ENCODE assay signal across 13 mouse cellular contexts in the genomic region with DNA sequence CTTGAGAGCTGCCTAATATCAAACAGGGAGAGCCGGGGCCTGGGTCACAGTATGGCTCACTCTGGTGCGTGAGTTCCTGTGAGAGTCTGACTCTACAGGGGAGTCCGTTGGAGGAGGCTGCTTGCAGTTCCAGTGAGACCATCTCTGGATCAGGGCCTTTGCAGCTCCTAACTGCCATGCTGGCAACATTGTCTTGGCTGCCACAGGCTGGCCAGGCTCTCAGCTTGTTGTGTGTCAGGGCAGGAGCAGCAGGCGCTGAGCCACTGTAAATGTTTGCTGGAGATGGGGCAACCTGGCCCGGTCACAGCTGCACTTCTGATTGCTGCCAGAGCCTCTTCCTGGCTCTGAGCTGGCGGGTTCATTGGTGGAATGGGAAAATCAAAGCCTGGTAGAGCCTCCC.
DNase-seq lines count a peak whose midpoint lies in the region; ATAC-seq and TF ChIP-seq lines count a peak whose summit lies in the region.
"Had no signal": no experiment of that assay in that cellular context is flagged by ENCODE, and none has a peak within 500 bp of the region (broad histone marks: within the 10 kb centered on the region; RNA-seq: fewer than 3 reads in every experiment).

No protein-coding gene starts in this region.

- H3K27me3 ChIP-seq in liver, postnatal 0 days (ENCODE audit: insufficient read depth, low read length) = no peaks in the 10 kb centered on the region
- no peaks in the 10 kb centered on the region for H3K27me3 ChIP-seq in liver, embryonic 12.5 days (replicated peaks)
- H3K27me3 ChIP-seq: midbrain, embryonic 13.5 days had no signal

- no peaks in the 10 kb centered on the region for H3K9me3 ChIP-seq in liver, postnatal 0 days (ENCODE audit: low read length)
- no peaks in the 10 kb centered on the region; the same call in 1 of the 2 replicates for H3K9me3 ChIP-seq in liver, embryonic 12.5 days (replicated peaks)
- H3K9me3 ChIP-seq: midbrain, embryonic 13.5 days had no signal

- no peak for DNase-seq in cerebellum, adult 8-10 months
- DNase-seq in liver, postnatal 0 days = peak; percentile 31
- peak; percentile 78 for DNase-seq in gastrocnemius, adult 2 months
- peak; percentile 8 for DNase-seq in lung, postnatal 14 days
- DNase-seq in heart, adult 8-10 months (ENCODE audit: low spot score) = no peak
- no peak for DNase-seq in right cerebral cortex, postnatal 25 days
- DNase-seq: B cell, adult 2 months; liver; retina, postnatal 1 day had no signal

- no peak overlapping the region for H3K4me3 ChIP-seq in liver, postnatal 0 days (ENCODE audit: low read depth, low read length)
- no peak overlapping the region for H3K4me3 ChIP-seq in liver, embryonic 12.5 days
- H3K4me3 ChIP-seq in gastrocnemius, adult 2 months = no peak overlapping the region
- H3K4me3 ChIP-seq: erythroblast, embryonic 14.5 days; midbrain, embryonic 13.5 days had no signal

- intact Hi-C loops in gastrocnemius, adult 2 months (cut with DNase I) = no loop called here

- 65% methylated on average over 6 of the region's 6 CpGs for WGBS in liver, postnatal 0 days (ENCODE audit: insufficient replicate concordance)
- 61% methylated on average over 6 of the region's 6 CpGs for WGBS in liver, embryonic 12.5 days (ENCODE audit: insufficient replicate concordance)

- H3K4me2 ChIP-seq in liver, postnatal 0 days (ENCODE audit: low read depth, low read length) = no peak overlapping the region
- no peak overlapping the region for H3K4me2 ChIP-seq in liver, embryonic 12.5 days
- H3K4me2 ChIP-seq: midbrain, embryonic 13.5 days had no signal

- ATAC-seq in cerebellum, adult (ENCODE audit: insufficient number of reproducible peaks, low FRiP score, low TSS enrichment) = 0 out of 2 replicates have a peak, but pooled peaks have one; percentile 20
- ATAC-seq in liver, postnatal 0 days = peak; percentile 73
- no peak for ATAC-seq in liver, embryonic 12.5 days
- ATAC-seq: midbrain, embryonic 13.5 days had no signal

- no peaks in the 10 kb centered on the region for H3K36me3 ChIP-seq in liver, postnatal 0 days (replicated peaks; ENCODE audit: insufficient read depth, low read length)
- H3K36me3 ChIP-seq in liver, embryonic 12.5 days = no peaks in the 10 kb centered on the region
- H3K36me3 ChIP-seq: midbrain, embryonic 13.5 days had no signal

- no peak overlapping the region for H3K27ac ChIP-seq in liver, postnatal 0 days (ENCODE audit: low read depth)
- H3K27ac ChIP-seq in liver, embryonic 12.5 days = no peak overlapping the region
- peak overlapping the region; percentile 62 for H3K27ac ChIP-seq in gastrocnemius, adult 2 months
- H3K27ac ChIP-seq: midbrain, embryonic 13.5 days had no signal

- no peak for TF ChIP-seq CTCF in liver, postnatal 0 days (IDR thresholded peaks at IDR 0.05; ENCODE audit: low read depth)
- TF ChIP-seq CTCF in gastrocnemius, adult 2 months (IDR thresholded peaks at IDR 0.05) = no peak

- no peak for TF ChIP-seq EP300 in liver, postnatal 0 days (IDR thresholded peaks at IDR 0.05; ENCODE audit: low read depth)

- H3K4me1 ChIP-seq in liver, postnatal 0 days (ENCODE audit: insufficient read depth) = no peaks in the 10 kb centered on the region
- H3K4me1 ChIP-seq in liver, embryonic 12.5 days = no peaks in the 10 kb centered on the region
- H3K4me1 ChIP-seq: midbrain, embryonic 13.5 days had no signal

- no peak overlapping the region for H3K9ac ChIP-seq in liver, postnatal 0 days (replicated peaks)
- H3K9ac ChIP-seq in liver, embryonic 12.5 days = no peak overlapping the region
- H3K9ac ChIP-seq: midbrain, embryonic 13.5 days had no signal

Comparison
In these comparisons a context has a peak if more than half of its experiments do, and no peak if none do; other contexts are left out.
1. DNase-seq: peak in liver, postnatal 0 days (single experiment), gastrocnemius, adult 2 months (single experiment) and lung, postnatal 14 days (single experiment); none in cerebellum, adult 8-10 months (single experiment), heart, adult 8-10 months (single experiment) and right cerebral cortex, postnatal 25 days (single experiment).